Mouse (Mus musculus) stomach, postnatal 0 days (tissue): ENCODE results near the gene Il1rn. TPM values are rescaled to one million over a fixed set of nuclear protein-coding genes. Genes with fewer than 3 reads are reported as not detected.

Experiments
- ATAC-seq: fragments of 200-750 bp; cut with Nextera tagmentation; 2 replicates; pipeline ENCODE4 v1.8.0; 2017; ENCODE audit not compliant: low FRiP score, low TSS enrichment
- DNase-seq: peaks from one replicate; pipeline ENCODE4 v3.0.0-alpha.2; 2016; ENCODE audit warnings: low spot score
- H3K27ac ChIP-seq: fragments of 300-500 bp; sonication (generic); replicated peaks from 2 replicates; pipeline ENCODE4 v1.5.1; 2014; ENCODE audit warnings: mild to moderate bottlenecking, control low read depth
- H3K27me3 ChIP-seq: fragments of 300-500 bp; sonication (generic); 2 replicates; pipeline ENCODE4 v1.6.1; 2014; ENCODE audit warnings: low read length; ENCODE audit not compliant: control insufficient read depth, insufficient read depth
- H3K36me3 ChIP-seq: fragments of 300-500 bp; sonication (generic); 2 replicates; pipeline ENCODE4 v1.6.1; 2014; ENCODE audit warnings: low read length, mixed read lengths; ENCODE audit not compliant: control insufficient read depth, insufficient read depth
- H3K4me1 ChIP-seq: fragments of 300-500 bp; sonication (generic); replicated peaks from 2 replicates; pipeline ENCODE4 v1.6.1; 2014; ENCODE audit warnings: antibody characterized with exemption; ENCODE audit not compliant: control insufficient read depth, insufficient read depth
- H3K4me2 ChIP-seq: fragments of 300-500 bp; sonication (generic); replicated peaks from 2 replicates; pipeline ENCODE4 v1.6.1; 2014; ENCODE audit warnings: low read depth, mild to moderate bottlenecking, control low read depth, moderate library complexity
- H3K4me3 ChIP-seq: fragments of 300-500 bp; sonication (generic); 2 replicates; pipeline ENCODE4 v1.5.1; 2014; ENCODE audit warnings: low read depth, low read length, control low read depth
- H3K9ac ChIP-seq: fragments of 300-500 bp; sonication (generic); 2 replicates; pipeline ENCODE4 v1.6.1; 2014; ENCODE audit warnings: mild to moderate bottlenecking, low read length, control low read depth, mixed read lengths
- H3K9me3 ChIP-seq: fragments of 300-500 bp; sonication (generic); 2 replicates; pipeline ENCODE4 v1.6.1; 2016; ENCODE audit warnings: low read length; ENCODE audit not compliant: control insufficient read depth
- CTCF ChIP-seq: IDR thresholded peaks from 2 replicates; pipeline ENCODE4 v1.5.1; 2016; ENCODE audit warnings: antibody characterized with exemption, low read depth, mild to moderate bottlenecking, moderate library complexity
- EP300 ChIP-seq: optimal IDR thresholded peaks from 2 replicates; pipeline ENCODE3; 2016; ENCODE audit warnings: antibody characterized with exemption
- WGBS: fragments of 180-500 bp; shearing (Covaris S2); extraction: QIAGEN DNeasy Blood & Tissue Kit; methylation state at CpG from one replicate; pipeline ENCODE4 v1.1.7; 2014; 5-methylcytosine and 5-hydroxymethylcytosine counted together
- polyA plus RNA-seq: library from polyadenylated mRNA; unstranded; fragments of >200 nt; fragmentation: Nextera tagmentation; extraction: Ambion mirVana; gene quantifications from 2 replicates; pipeline ENCODE4 v1.2.1, GENCODE M21; 2015

The Il1rn gene
- polyA plus RNA-seq, 1 experiment from 2014 or later: 30.0 TPM

DNA sequence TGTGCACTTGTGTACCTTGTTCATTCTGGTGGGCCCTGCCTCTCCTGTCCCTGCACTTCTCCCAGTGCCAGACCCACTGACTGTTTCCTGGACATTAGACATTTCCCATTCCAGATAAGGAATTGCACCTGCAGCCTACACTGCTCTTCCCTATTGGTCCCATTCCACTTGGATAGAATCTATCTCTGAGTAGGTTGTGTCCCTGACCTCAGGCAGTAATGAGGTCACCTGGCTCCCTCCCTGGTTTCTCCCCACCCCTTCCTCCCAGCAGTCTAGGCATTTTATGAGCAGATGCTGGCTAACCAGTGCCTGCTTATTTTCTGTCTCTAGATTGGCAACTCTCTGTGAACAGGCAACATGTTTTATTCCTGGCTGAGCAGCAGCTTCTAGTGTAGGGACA is 47.7 kb downstream of the Il1rn start:
- 0 out of 2 replicates have a peak, but pooled peaks have one; percentile 11 for ATAC-seq
- no peaks in the 10 kb centered on the region for H3K27me3 ChIP-seq
- no peaks in the 10 kb centered on the region for H3K4me1 ChIP-seq
- H3K27ac ChIP-seq: peak overlapping the region; percentile 69
- no peak for TF ChIP-seq CTCF
- TF ChIP-seq EP300: no peak
- H3K9me3 ChIP-seq: no peaks in the 10 kb centered on the region
- no peak overlapping the region for H3K4me2 ChIP-seq
- no peaks in the 10 kb centered on the region for H3K36me3 ChIP-seq
- no peak overlapping the region for H3K4me3 ChIP-seq
- no peak overlapping the region for H3K9ac ChIP-seq
- DNase-seq: no peak

DNA sequence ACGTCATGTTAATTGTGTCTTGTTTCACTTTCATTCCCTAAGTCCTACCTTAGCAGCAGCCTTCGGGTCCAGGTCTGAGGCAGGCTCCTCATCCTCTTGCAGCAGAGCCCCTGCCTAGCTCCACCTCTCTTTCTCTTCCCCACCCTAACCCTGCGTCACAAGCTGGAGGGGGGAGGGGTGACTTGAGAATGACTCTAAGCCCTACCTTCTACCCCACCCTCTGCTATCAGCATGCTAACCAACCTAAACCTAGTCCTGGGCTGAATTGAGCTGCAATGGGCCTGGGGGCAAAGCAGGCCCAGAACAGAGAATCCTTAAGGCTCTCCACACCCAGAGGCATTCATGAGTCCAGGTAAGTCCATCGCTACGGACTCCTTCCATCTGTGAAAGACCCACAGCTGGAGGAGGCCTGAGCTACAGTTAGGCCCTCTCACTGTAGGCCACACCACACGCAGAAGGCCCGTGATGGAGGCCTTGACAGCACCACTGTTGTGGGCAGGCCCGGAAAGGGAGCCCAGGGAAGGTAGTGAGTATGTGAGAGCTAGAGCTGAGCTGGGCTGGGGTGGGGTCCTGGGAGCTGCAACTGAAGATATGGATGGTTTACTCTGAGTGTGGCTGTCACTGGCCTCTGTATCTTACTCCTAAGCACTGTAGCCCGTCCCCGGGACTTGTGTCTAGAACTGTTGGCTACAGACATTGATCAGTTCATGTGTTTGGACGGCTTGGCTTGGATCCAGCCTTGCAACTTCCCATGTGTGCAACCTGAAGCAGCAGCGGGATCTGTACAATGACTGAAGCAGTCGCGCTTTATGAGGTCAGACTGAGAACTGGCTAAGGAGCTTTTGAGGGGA is 48.7 kb downstream of the Il1rn start:
- Histone ChIP-seq H3K36me3 (no peaks in the 10 kb centered on the region), H3K4me1 (no peaks in the 10 kb centered on the region), H3K4me3 (no peak overlapping the region), H3K27ac (peak overlapping the region; percentile 69), H3K27me3 (no peaks in the 10 kb centered on the region), H3K9me3 (no peaks in the 10 kb centered on the region), H3K4me2 (0 out of 2 replicates have a peak overlapping the region, but pooled peaks have one; percentile 3), H3K9ac (no peak overlapping the region)
- ATAC-seq: peak; percentile 86
- TF ChIP-seq CTCF: no peak
- no peak for TF ChIP-seq EP300
- 72% methylated on average over 14 of the region's 14 CpGs for WGBS
- DNase-seq: peak; percentile 81

DNA sequence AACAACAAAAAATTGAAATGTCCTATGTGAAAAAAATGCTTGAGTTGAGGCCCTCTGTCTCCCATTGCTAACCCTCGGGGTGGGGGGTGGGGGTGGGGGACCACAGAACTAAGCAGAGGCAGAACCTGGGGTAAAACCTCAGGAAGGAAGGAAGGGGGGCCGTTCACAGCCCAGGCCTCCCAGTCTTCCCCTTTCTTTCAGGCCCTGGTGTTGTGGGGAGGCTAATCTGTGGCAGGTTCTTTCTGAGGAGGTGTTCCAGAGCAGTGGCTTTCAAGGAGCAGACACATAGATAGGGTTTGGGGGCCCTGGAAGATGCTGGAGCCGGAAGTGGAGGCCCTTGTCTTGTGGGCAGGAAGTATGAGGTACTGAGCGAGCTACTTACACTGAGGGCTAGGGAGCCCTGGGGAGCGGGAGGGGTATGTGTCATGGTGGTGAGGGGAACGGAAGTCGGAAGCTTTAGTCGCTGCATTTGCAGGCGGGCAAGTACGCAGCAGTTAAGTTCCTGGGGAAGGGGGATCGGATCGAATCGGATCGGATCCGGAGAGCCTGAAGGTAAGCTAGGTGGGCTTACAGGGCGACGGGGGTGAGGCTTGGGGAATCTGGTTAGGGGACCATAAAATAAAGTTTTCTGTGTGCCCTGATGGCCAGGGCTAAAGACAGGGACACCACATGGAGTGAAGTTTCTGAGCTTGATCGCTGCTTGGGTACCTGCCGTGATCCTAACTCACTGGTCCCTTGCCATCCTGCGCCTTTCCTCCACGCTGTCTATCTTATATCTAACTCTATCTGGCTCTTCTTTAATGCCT is 49.7 kb downstream of the Il1rn start:
- H3K9ac ChIP-seq: no peak overlapping the region
- TF ChIP-seq EP300: no peak
- no peak for TF ChIP-seq CTCF
- H3K9me3 ChIP-seq: no peaks in the 10 kb centered on the region
- DNase-seq (no peak), ATAC-seq (no peak)
- no peak overlapping the region for H3K4me3 ChIP-seq
- no peaks in the 10 kb centered on the region for H3K27me3 ChIP-seq
- 87% methylated on average over 21 of the region's 21 CpGs for WGBS
- no peaks in the 10 kb centered on the region for H3K4me1 ChIP-seq
- H3K36me3 ChIP-seq: no peaks in the 10 kb centered on the region
- no peak overlapping the region for H3K4me2 ChIP-seq
- H3K27ac ChIP-seq: no peak overlapping the region

DNA sequence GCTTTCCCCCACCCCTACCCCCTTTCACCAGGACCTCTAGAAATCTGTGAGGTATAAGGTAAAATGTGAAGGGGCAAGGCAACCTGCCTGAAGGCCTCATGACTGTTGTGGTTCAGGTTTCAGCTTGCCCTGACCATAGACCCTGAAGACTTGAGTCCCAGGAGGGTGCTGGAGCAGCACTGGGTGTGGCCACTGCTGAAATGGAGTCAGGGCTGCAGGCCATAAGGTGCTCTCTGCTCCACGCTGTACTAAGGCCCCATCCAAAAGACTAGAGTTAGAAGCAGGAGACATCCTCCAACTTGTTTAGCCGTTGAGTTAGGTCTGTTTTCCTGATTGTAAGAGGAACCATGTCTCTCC is 50.3 kb downstream of the Il1rn start:
- H3K27ac ChIP-seq: no peak overlapping the region
- H3K4me1 ChIP-seq: no peaks in the 10 kb centered on the region
- no peak overlapping the region for H3K4me3 ChIP-seq
- DNase-seq (no peak), ATAC-seq (no peak)
- no peaks in the 10 kb centered on the region for H3K27me3 ChIP-seq
- 70% methylated on average over 2 of the region's 2 CpGs for WGBS
- H3K9me3 ChIP-seq: no peaks in the 10 kb centered on the region
- no peak overlapping the region for H3K4me2 ChIP-seq
- H3K36me3 ChIP-seq: no peaks in the 10 kb centered on the region
- H3K9ac ChIP-seq: no peak overlapping the region
- TF ChIP-seq CTCF (no peak), EP300 (no peak)

DNA sequence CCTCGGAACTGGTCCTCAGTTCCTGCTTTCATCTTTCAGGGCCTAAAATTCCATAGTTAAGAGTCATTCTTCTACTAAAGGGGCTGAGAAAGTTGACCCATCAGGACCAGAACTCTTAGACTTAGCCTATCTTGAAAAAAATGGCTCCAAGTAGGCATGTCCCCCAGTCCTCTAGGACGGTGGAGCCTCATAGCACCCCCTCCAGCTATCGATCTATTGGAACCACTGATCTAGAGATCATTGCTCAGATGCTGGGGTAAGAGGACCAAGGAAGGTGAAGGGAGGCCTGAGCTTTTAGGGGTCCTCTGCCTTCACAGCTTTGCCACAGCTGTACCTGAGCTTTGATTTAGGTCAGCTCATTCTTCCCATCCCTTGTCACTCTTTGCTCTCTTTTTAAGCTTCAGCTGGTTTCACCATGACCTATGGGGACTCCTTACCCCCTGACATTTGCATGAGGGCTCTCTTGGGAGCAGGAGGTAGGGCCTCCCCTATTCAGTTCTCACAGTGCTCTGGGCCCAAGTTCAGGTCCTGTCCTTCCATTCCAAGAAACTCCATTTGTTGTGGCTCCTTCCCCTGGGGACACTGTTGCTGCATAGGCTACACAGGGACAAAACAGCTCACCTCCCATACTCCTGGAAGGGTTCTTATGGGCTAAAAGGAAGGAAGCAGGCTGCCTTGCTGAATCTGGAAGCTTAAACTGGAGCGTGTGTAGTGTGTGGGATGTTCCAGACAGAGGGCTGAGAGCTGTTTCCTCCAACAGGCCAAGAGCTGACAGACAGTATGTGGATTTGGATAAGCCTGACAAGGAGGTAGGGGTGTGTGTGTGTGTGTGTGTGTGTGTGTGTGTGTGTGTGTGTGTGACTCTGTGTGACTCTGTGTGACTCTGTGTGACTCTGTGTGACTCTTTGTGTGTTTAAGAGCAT is 51.0 kb downstream of the Il1rn start:
- Histone ChIP-seq H3K27me3 (no peaks in the 10 kb centered on the region), H3K4me2 (no peak overlapping the region), H3K4me1 (no peaks in the 10 kb centered on the region), H3K4me3 (no peak overlapping the region), H3K9me3 (no peaks in the 10 kb centered on the region), H3K27ac (no peak overlapping the region), H3K36me3 (no peaks in the 10 kb centered on the region), H3K9ac (no peak overlapping the region)
- DNase-seq (no peak), ATAC-seq (no peak)
- 77% methylated on average over 4 of the region's 4 CpGs for WGBS
- TF ChIP-seq CTCF (no peak), EP300 (no peak)
